Mouse (Mus musculus): ENCODE measurements around the gene Rasgrf1.

GRCm38 (mm10) chr9:89988811-89989528, 79.3 kb downstream of the Rasgrf1 start:
- TF ChIP-seq POLR2A (IDR thresholded peaks at IDR 0.05; ENCODE audit: extremely low read depth, insufficient read depth, low read length): no peak
- no peak for TF ChIP-seq CTCF (IDR thresholded peaks at IDR 0.05; ENCODE audit: extremely low read depth, insufficient read depth, low read length)

Data from cortical plate, adult 2 months (tissue).